ENCODE assay signal across 24 mouse cellular contexts in genomic region chr17:70881194-70881593, GRCm38 (mm10). TPM values are rescaled to one million over a fixed set of nuclear protein-coding genes. Genes with fewer than 3 reads are reported as not detected.
DNase-seq lines count a peak whose midpoint lies in the region.
"Had no signal": no experiment of that assay in that cellular context is flagged by ENCODE, and none has a peak within 500 bp of the region (broad histone marks: within the 10 kb centered on the region; RNA-seq: fewer than 3 reads in every experiment).

No protein-coding gene starts in this region.

- no peaks in the 10 kb centered on the region for H3K27me3 ChIP-seq in limb, embryonic 10.5 days (ENCODE audit: low read depth, poor library complexity, severe bottlenecking)
- H3K27me3 ChIP-seq: CH12.LX; heart, embryonic 15.5 days; liver, embryonic 15.5 days; lung, embryonic 15.5 days had no signal

- H3K4me3 ChIP-seq in limb, embryonic 10.5 days: no peak overlapping the region
- H3K4me3 ChIP-seq: gastrocnemius, adult 2 months; heart, embryonic 15.5 days; liver, embryonic 15.5 days; lung, embryonic 15.5 days had no signal

- 61% methylated on average over 7 of the region's 7 CpGs for WGBS in limb, embryonic 10.5 days

- intact Hi-C loops in heart, postnatal 14 days (cut with DNase I): no loop called here

- DNase-seq in heart, adult 11 months: peak; percentile 90
- DNase-seq in heart, postnatal 14 days: no peak
- DNase-seq in MN1 (ENCODE audit: low spot score): peak; percentile 72
- DNase-seq in ZHBTc4 (ENCODE audit: low read depth, low spot score): peak; percentile 49
- DNase-seq in limb, embryonic 10.5 days (ENCODE audit: low spot score): no peak
- no peak for DNase-seq in lung, postnatal 25 days (ENCODE audit: low spot score)
- DNase-seq in thymus, adult 18-20 months: no peak
- DNase-seq: adrenal gland, postnatal 10 days; B cell, adult 2 months; cerebellum, adult 9-10 months; gastrocnemius, adult 2 months; heart, postnatal 4 days; kidney, postnatal 4 days; layer of hippocampus, adult 9-11 months; liver; lung, postnatal 4 days; right cerebral cortex, postnatal 25 days; spleen, adult 18-20 months; thymus, postnatal 14 days had no signal

- H3K36me3 ChIP-seq in limb, embryonic 10.5 days: no peaks in the 10 kb centered on the region
- H3K36me3 ChIP-seq: G1E; heart, embryonic 15.5 days; liver, embryonic 15.5 days; lung, embryonic 15.5 days had no signal

- no peaks in the 10 kb centered on the region for H3K9me3 ChIP-seq in limb, embryonic 10.5 days (replicated peaks)
- H3K9me3 ChIP-seq: heart, embryonic 15.5 days; liver, embryonic 15.5 days; lung, embryonic 15.5 days had no signal

- H3K4me1 ChIP-seq in limb, embryonic 10.5 days: peaks cover 12% of the 10 kb centered on the region
- H3K4me1 ChIP-seq: heart, embryonic 15.5 days; liver, embryonic 15.5 days; lung, embryonic 15.5 days had no signal

- H3K27ac ChIP-seq in limb, embryonic 10.5 days: peak overlapping the region; percentile 50; the same call in 1 of the 2 replicates
- H3K27ac ChIP-seq: gastrocnemius, adult 2 months; heart, embryonic 15.5 days; liver, embryonic 15.5 days; lung, embryonic 15.5 days had no signal

RNA-seq across cellular contexts. Expression of gene Tgif1, which starts 27.8 kb away (rescaled TPM):
- 10 to 100 TPM in 1 of 2 experiments, 1 to 10 TPM in 1; 8.5 to 10.1 TPM for total RNA-seq in heart, postnatal 14 days (2021)
- polyA plus RNA-seq in limb, embryonic 10.5 days (2016; fragmentation: Nextera tagmentation; extraction: Ambion mirVana): 105 and 132 TPM in 2 replicates

Comparison
In these comparisons a context has a peak if more than half of its experiments do, and no peak if none do; other contexts are left out.
1. DNase-seq: peak in heart, adult 11 months (single experiment), MN1 (single experiment) and ZHBTc4 (single experiment); none in heart, postnatal 14 days (0 of 2), limb, embryonic 10.5 days (single experiment), lung, postnatal 25 days (single experiment) and thymus, adult 18-20 months (0 of 2).